Mouse (Mus musculus) forelimb bud, embryonic 11.5 days (tissue): ENCODE measurements around the gene Zmiz1.
A peak's percentile ranks its signal among the peaks of the same experiment; 100 is the strongest.

Source experiments
- DNase-seq: peaks from one replicate; pipeline ENCODE4 v3.0.0-alpha.2; 2012; ENCODE audit warnings: low read depth, low spot score

The Zmiz1 gene

GRCm38 (mm10) chr14:25489336-25490078 is 30.5 kb downstream of the Zmiz1 start:
- DNase-seq = no peak

GRCm38 (mm10) chr14:25491961-25492360 is 33.0 kb downstream of the Zmiz1 start:
- no peak for DNase-seq

GRCm38 (mm10) chr14:25492567-25493279 is 33.7 kb downstream of the Zmiz1 start:
- no peak for DNase-seq

GRCm38 (mm10) chr14:25493301-25494241 is 34.6 kb downstream of the Zmiz1 start:
- no peak for DNase-seq

GRCm38 (mm10) chr14:25494778-25495177 is 35.8 kb downstream of the Zmiz1 start:
- DNase-seq = no peak

GRCm38 (mm10) chr14:25496116-25496515 is 37.1 kb downstream of the Zmiz1 start:
- DNase-seq = no peak

GRCm38 (mm10) chr14:25496989-25497388 is 38.0 kb downstream of the Zmiz1 start:
- DNase-seq = no peak

- DNase-seq = no peak
Observed at GRCm38 (mm10) chr14:25497596-25497995, 38.6 kb downstream of the Zmiz1 start.

- peak; percentile 59 for DNase-seq
Observed at GRCm38 (mm10) chr14:25498367-25498766, 39.4 kb downstream of the Zmiz1 start.

- DNase-seq = no peak
Observed at GRCm38 (mm10) chr14:25499526-25499925, 40.5 kb downstream of the Zmiz1 start.

- no peak for DNase-seq
Observed at GRCm38 (mm10) chr14:25500511-25501120, 41.6 kb downstream of the Zmiz1 start.

- no peak for DNase-seq
Observed at GRCm38 (mm10) chr14:25501481-25501880, 42.5 kb downstream of the Zmiz1 start.

GRCm38 (mm10) chr14:25502355-25502754 is 43.4 kb downstream of the Zmiz1 start:
- no peak for DNase-seq

- no peak for DNase-seq
Observed at GRCm38 (mm10) chr14:25504241-25504640, 45.3 kb downstream of the Zmiz1 start.

GRCm38 (mm10) chr14:25505201-25505671 is 46.3 kb downstream of the Zmiz1 start:
- DNase-seq = no peak

GRCm38 (mm10) chr14:25508111-25508756 is 49.2 kb downstream of the Zmiz1 start:
- no peak for DNase-seq

GRCm38 (mm10) chr14:25508757-25509139 is 49.8 kb downstream of the Zmiz1 start:
- DNase-seq = no peak

- DNase-seq = no peak
Observed at GRCm38 (mm10) chr14:25509450-25510129, 50.6 kb downstream of the Zmiz1 start.

GRCm38 (mm10) chr14:25510362-25510761 is 51.4 kb downstream of the Zmiz1 start:
- no peak for DNase-seq

- DNase-seq = no peak
Observed at GRCm38 (mm10) chr14:25510987-25511386, 52.0 kb downstream of the Zmiz1 start.
